Mouse (Mus musculus) lung, postnatal 25 days (tissue): Measurements from ENCODE around the gene Stam2.

Experiments used
- DNase-seq: peaks from one replicate; pipeline ENCODE4 v3.0.0; 2022; ENCODE audit warnings: low spot score

Gene Stam2

DNA sequence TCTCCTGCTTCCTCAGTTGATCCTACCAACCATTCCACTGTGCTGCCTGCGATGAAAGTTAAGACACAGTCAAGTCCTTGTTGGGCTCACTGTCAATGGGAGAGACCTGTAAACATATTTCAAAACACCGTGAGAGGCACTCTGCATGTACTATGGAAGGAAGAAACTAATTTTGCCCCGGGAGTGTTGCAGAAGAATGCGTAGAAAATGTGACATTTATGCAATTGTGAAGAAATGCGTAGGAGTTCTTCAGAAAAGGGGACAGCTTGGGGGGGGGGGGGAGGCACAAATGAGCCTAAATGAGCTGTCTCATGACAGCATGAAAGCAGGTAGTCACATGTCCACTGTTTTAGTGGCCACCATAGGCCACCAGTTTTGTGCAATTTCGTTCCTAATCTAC is 90.5 kb downstream of the Stam2 start:
- no peak for DNase-seq

DNA sequence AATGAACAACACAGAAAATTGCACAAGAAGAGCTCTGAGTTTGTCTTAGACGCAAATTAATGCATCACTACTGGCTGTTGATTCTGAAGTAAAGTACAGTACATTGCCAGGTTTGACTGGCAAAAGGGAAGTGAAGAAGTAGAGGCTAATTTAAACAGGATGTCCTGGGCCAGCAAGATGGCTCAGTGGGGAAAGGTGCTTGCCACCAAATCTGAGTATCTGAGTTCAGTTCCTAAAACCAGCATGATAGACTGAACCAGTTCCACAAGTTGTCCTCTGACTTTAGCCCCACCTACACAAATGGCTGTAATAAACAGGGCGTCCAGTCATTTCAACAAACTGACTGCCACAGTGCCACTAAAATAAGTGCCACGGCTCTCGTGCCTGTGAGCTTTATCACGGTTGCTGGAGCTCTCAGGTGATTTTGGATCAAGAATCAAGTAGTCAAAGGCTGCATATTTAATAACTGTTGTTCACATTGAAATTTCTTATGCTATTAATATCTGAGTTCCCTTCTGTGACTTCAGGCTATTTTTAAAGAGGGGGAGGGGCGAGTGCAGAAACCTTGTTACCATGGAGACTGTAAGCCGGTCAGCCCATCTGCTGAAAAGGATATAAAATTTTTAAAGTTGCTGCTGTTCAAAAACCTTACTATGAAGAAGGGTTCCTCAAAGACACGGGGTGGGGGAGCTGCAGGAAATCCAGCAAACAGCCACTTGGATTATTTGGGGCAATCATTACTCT is 94.7 kb downstream of the Stam2 start:
- no peak for DNase-seq

DNA sequence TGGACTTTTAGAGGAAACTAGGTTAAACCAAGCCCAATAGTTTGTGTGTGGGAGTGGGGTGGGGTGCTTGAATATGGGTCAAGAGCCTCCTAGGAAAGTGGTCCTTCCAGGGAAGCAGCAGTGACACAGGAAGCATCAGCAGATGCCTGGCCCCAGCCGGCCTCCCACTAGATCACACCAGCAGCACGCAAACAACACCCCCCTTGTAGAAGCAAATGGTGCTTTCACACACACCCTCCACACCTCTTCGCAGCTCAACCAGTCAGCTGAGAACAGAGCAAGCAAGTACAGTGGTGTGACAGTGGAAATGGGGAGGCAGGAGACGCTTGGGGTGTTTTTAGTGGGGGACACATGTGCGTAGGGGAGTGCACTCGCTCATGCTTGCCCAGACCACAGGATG is 98.4 kb downstream of the Stam2 start:
- no peak for DNase-seq
